Mouse (Mus musculus): ENCODE data around the gene Msl2. TPM values are rescaled to one million over a fixed set of nuclear protein-coding genes. Genes with fewer than 3 reads are reported as not detected.

Msl2 gene
- polyA plus RNA-seq (2014; fragmentation: Illumina TruSeq; extraction: RNeasy Lipid Tissue Mini Kit (QIAGEN cat#74804); ENCODE audit: insufficient read depth, low read depth, low replicate concordance), result 19.7 TPM

GRCm38 (mm10) chr9:101073987-101074331, at the start of gene Msl2:
Gene Msl2 (plus strand): TSS chr9:101074101.

GRCm38 (mm10) chr9:101034448-101035098, 39.3 kb upstream of the Msl2 start, which contains the start of gene Pccb:
Gene Pccb (minus strand): TSS chr9:101034898.

Other genes with a start within 250 kb of the Msl2 start
- 37.8 TPM for gene Pccb, start 39.2 kb upstream of the Msl2 start, polyA plus RNA-seq (2014; fragmentation: Illumina TruSeq; extraction: RNeasy Lipid Tissue Mini Kit (QIAGEN cat#74804); ENCODE audit: insufficient read depth, low read depth, low replicate concordance)
- gene Ppp2r3a, start 177.7 kb downstream of the Msl2 start, polyA plus RNA-seq (2014; fragmentation: Illumina TruSeq; extraction: RNeasy Lipid Tissue Mini Kit (QIAGEN cat#74804); ENCODE audit: insufficient read depth, low read depth, low replicate concordance), result 5.7 TPM

Data from lung, adult 10 weeks (tissue).